Mouse (Mus musculus) heart, adult 11 months (tissue): ENCODE measurements around the gene Engase.

Experiments
- DNase-seq: peaks from one replicate; pipeline ENCODE4 v3.0.0; 2022

Gene Engase

GRCm38 (mm10) chr11:118476396-118477373, at the start of gene Engase:
Gene Engase (plus strand): TSS chr11:118476829.
- peak; percentile 100 for DNase-seq

GRCm38 (mm10) chr11:118427266-118427779, 49.3 kb upstream of the Engase start:
- peak; percentile 92 for DNase-seq

GRCm38 (mm10) chr11:118427986-118428385, 48.6 kb upstream of the Engase start, which contains the start of gene C1qtnf1:
Gene C1qtnf1 (plus strand): TSS chr11:118428203.
- DNase-seq: peak; percentile 97

DNA sequence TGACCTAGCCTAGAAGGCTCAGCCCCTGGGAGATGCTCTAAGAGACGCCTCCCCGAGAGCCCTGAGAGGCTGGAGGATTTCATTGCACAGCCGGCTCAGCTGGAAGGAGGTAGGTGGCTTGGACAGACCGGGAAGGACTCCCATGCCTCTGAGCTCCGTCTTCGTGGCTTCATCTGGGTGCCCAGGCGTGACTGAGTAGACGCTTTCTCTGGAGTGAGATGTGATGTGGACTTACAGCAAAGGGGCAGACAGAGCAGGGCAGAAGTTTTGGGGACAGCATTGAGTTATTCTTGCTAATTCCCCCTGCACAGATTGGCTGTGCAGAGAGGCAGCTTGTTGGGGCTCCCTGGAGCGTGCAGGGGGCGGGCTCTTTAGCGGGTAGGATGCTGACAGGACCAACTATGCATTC, 48.2 kb upstream of the Engase start:
- DNase-seq: peak; percentile 98

- DNase-seq: peak; percentile 97
Measured at GRCm38 (mm10) chr11:118428944-118429709, 47.5 kb upstream of the Engase start.

DNA sequence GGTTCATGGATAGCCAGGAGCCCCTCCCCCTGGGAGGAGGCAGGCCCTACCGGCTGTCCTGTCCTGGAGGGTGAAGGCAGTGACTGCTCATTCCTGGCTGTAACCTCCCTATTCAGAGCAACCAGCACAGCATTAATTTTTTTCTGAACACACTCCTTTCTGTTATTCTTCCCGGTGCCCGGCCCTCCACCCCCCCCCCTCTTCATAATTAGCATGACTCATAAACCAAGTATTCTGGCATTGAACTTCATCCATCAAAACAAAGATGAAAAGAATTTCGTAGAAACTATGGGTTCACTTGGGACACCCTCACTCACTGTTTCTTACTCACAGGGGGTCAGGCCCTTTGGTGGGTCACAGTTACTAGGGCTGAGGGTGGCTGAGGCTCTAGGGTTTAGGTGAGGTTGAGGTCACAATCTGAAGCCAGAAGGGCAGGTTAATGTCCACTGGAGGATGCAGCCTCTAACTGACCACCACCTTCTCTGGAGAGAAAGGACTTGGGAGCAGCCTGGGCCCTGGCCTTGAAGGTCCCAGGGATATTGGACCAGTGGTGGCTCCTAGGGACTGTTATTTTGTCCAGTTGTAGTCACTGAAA, 46.2 kb upstream of the Engase start:
- DNase-seq: peak; percentile 94

GRCm38 (mm10) chr11:118431100-118431948, 45.3 kb upstream of the Engase start:
- DNase-seq: peak; percentile 96

DNA sequence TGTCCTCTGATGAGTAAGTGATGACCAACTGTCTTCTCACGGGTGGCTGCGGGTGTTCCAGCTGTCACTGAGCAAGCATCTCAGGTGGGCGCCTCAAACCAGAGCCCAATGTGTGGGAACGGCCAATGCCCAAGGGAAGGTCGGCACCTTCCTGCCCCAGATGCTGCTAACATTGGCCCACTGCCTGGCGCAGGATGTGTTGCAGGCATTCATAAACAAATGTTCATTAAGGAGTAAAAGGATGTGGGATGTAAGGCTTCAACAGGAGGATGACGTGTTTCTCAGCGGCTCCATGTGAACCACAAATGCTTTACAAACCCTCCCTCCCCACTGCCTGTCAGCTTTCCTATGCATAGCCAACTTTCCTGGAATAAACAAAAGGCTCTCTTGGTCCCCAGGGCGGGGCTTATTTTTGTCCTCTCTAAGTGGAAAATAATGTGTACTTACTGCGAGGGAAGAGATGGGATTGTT, 43.2 kb upstream of the Engase start:
- peak; percentile 97 for DNase-seq

DNA sequence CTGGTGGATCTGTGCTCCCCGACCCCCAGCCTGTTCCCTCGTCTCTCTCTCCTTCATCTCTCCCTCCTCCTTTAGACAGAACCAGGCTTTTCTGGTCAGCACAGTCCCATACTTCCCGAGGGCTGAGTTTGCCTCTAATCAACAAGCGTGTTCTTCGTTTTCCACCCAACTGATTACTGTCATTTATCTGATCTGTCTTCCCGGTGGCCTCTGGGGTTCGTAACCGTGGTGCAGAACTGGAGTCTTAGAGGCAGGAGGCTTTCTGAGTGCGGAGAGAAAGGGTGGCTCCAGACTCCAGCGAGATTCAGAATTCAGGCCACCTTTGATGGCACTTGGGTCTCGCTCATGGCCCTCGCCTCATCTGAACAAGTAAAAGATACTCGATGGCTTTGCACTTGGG, 42.5 kb upstream of the Engase start:
- DNase-seq: no peak

DNA sequence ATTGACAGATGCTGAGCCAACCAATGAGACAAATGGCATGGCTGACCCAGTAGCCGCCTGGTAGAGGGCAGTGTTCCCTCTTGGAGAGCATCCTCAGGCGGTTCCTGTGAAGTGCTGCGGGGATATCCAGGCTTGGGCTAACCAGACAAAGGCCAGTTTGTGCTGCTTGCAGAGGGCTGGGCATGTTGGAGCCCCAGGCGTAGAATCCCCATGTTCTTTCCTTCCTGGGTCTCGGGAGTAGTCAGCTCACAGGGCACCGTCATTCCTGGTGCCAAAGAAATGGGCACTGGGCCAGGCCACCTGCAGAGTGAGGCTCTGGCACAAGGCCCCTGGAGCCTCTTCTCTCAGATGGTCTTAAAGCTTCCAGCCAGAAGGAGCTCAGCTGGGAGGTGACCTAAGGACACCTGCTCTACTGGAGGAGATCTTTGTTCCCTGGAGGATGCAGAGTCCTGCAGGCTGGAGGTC, 40.1 kb upstream of the Engase start:
- DNase-seq: peak; percentile 93

DNA sequence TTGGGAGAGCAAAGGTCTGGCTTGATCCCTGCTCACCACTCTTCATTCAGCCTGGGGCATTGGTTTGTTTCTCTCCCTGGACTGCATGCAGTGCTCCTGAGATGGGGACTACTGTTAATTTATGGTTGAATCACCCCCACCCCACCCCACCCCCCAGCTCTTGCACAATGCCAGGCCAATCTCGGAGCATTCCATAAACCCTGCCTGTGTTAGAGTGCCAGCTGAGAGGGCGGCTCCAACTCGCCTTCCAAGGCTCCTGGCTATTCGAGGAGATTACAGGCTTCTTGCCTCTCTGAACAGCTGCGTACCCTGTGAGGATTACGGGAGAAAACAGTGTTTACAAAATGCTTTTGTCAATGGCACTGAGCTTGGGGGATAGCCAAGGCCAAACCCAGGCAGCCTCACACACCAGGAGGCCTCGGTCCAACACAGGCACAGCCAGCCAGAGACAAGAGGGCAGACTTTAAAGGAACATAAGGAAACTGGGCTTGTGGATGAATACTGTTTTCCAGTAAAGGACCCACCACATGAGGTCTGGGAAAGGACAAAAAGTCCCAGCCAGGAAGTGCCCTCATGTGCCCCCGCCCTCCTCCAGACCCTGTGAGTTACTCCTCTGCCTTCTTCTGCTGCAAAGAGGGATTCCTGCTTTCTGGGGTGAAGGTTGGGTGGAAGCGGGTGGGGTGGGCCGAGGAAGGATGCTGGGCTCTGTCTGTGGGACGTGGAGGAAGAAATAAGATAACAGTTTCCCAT, 37.8 kb upstream of the Engase start:
- DNase-seq: peak; percentile 96

DNA sequence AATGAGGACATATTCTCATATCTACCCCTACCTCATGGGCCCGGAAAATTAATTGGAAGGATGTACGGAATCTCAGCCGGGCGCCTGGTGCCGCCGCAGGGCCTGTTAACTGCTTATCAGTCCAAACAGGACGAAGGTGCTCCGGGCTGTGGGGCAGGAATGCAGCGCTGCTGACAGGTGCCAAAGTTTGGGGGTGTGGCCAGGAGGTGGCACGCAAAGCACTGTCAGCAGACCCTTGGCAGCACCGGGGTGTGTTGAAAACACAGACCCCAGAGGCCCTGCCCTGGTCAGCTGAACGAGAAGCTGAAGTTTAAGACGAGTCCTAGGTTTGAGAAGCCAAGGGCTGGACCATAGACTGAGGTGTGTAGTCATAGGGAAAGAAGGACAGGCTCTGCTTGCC, 33.9 kb upstream of the Engase start:
- peak; percentile 95 for DNase-seq

DNA sequence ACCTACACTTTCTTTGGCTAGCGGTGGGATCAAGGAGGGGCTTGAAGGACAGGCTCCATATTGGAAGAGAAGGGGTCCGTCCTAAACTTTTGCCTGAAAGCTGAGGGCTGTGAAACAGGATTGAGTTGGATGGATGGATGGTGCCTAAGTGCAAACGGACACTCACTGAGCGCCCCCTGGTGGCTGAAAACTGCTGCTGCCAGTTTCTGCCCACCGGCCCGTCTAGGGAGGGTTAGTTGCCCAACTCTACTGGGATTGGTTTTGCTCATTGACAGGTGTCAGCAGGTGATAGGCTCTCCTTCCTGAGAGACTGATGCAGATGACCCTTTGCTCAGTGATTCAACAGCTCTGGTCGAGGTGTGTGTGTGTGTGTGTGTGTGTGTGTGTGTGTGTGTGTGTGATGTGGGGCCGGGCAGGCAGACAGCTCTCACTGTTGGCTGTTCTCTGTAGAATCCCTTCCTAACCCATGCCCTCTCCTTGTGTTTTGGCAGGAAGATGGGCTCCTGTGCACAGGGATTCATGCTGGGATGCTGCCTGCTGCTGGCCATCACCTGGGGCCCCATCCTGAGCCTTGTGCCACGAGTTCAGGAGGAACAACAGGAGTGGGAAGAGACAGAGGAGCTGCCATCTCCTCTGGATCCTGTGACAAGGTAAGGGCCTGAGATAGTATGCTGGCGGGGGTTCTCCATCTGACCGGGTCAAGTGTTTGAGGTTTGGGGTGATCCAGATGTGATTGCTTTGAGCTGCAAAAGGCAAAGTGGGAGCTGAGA, 33.2 kb upstream of the Engase start:
- DNase-seq: peak; percentile 95

- DNase-seq: peak; percentile 95
Measured at GRCm38 (mm10) chr11:118445843-118446242, 30.8 kb upstream of the Engase start.

DNA sequence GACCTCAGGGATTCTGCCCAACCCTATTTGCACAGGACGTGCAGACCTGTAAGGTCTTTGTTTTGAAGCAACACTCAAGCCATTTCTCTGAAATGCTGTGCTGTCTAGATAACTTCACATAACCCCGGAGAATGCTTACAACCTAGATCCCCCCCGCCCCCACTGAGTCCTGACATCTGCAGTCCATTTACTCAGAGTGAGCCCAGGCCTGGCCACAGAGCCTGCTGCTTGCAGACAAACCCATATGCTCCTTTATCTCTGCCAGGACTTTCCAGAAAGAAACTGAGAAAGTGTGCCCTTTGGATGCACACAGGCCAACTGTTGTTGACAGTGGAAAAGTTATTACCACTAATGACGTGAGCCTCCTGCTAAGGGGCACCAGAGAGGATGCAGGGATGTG, 29.3 kb upstream of the Engase start:
- no peak for DNase-seq

DNA sequence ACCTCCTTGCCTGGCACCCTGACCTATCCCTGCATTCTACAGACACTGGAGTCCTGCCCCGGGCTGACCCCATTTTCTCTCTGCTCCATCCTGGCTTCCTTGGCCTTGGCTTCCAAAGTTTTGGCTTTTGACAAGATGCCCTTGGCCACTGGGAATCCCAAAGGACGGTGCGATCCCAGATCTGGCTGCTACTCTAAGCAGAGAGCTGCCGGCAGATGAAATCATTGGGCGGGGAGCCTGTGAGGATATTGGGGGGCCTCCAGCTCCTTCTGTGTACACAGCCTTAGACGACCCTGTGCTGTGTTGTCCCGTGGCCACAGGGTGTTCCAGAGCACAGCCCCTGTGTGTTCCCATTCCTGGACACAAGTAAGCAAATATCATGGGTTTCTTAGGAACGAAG, 28.2 kb upstream of the Engase start:
- DNase-seq: peak; percentile 99

DNA sequence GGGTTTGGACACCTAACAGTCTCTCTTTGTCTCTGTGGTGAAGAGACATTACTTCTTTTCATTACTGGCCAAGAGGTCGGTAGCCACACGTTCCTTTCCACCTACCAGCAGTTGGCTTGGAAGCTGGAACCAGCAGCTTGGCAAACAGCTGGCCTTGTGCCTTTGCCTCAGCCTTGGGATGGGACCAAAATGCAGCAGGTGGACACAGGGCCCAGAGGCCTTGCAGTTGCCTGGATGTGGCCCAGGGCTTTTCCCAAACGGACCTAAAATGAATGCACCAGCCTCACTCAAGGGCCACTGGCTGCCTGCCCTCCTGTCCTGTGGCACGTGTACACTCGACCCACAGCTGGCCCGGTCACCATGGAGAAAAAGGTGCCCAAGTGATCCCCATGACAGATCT, 25.4 kb upstream of the Engase start:
- no peak for DNase-seq

DNA sequence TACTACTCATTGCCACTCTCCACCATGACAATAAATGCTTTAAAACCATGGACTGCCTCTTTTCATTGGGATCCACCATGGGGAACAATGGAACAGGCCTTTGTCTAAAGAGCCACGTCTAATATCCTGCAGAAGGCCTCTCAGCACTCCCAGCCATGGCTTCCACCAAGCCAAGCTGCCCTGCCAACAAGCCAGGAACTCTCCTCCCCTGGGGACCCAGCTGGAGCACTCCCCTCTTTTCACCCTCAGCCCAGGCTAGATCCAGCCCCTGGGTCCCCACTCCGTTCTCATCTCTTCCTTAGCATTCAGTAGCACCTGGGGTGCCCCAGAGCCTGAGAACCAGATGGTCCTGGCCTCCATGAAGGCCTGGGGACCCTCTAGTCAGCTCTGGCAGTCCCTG, 23.7 kb upstream of the Engase start:
- peak; percentile 96 for DNase-seq

- DNase-seq: peak; percentile 98
Measured at GRCm38 (mm10) chr11:118453886-118454671, 22.6 kb upstream of the Engase start.
